Mouse (Mus musculus) gastrocnemius, postnatal 14 days (tissue): ENCODE data around the gene Klhl36. TPM values are rescaled to one million over a fixed set of nuclear protein-coding genes. Genes with fewer than 3 reads are reported as not detected.

Experiments
- DNase-seq: peaks from one replicate; pipeline ENCODE4 v3.0.0; 2021; ENCODE audit warnings: mixed read lengths
- intact Hi-C: fragments of 180-260 bp; cut with DNase I; formaldehyde crosslinking; loops from one replicate; pipeline ENCODE4 v1.15.1; 2025; ENCODE audit warnings: low total_unique reads
- total RNA-seq, 2 experiments: library from RNA; stranded (reverse); gene quantifications; 2 replicates each; pipeline ENCODE4 v1.2.3; 2021

The Klhl36 gene
- total RNA-seq, 2 experiments from 2014 or later: 2.2 to 2.7 TPM

DNA sequence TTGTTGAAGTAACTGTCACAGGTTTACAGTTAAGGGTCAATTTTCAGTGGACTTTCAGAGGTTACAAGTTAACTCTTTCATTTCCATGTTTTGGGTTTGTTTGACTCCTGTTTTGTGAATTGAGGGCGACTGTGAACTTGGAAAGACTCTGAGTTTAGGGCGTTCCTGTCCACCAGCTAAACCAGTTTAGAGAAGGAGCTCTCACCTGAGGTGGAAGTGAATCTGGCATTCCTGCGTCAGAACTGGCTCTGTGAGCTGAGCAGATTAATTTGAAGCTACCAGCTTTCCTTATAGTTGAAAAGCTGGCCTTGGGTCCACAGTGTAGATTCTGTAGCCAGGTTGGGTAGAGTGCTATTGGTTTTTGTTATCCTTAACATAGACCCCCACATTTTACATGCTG is 51.1 kb downstream of the Klhl36 start:
- intact Hi-C loops: no loop called here
- no peak for DNase-seq

DNA sequence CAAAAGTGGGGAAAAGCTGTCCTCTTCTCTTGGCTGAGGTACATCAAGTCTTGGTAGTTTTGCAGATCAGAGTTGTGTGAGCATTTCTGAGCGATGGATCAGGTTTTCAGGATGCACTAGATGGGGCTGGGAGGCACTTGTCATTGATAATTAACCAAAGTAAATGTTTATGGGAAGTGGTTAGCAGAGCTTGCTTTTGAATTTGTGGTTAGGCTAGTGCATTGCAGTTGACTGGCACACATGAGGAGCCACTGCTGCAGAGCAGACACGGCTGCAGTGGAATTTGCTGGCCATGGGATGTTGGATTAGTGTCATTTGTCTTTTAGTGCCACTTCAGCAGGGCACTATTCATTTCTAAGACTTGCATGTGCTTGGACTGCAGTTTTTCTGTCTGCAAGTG is 52.1 kb downstream of the Klhl36 start:
- DNase-seq: no peak
- intact Hi-C loops: no loop called here

DNA sequence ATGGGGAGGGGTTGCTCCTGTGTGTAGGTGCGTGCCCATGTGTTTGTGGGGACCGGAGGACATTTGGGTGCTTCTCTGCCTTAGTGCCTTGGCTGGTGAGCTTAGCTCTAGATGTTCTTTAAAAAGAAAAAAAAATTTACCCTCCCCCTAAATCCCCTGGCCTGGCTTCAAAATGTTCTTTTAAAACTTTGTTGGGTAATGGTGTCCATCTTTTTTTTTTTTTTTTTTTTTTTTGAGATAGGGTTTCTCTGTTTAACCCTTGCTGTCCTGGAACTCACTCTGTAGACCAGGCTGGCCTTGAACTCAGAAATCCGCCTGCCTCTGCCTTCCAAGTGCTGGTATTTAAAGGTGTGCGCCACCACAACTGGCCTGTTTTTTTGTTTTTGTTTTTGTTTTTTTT is 53.2 kb downstream of the Klhl36 start:
- intact Hi-C loops: no loop called here

DNA sequence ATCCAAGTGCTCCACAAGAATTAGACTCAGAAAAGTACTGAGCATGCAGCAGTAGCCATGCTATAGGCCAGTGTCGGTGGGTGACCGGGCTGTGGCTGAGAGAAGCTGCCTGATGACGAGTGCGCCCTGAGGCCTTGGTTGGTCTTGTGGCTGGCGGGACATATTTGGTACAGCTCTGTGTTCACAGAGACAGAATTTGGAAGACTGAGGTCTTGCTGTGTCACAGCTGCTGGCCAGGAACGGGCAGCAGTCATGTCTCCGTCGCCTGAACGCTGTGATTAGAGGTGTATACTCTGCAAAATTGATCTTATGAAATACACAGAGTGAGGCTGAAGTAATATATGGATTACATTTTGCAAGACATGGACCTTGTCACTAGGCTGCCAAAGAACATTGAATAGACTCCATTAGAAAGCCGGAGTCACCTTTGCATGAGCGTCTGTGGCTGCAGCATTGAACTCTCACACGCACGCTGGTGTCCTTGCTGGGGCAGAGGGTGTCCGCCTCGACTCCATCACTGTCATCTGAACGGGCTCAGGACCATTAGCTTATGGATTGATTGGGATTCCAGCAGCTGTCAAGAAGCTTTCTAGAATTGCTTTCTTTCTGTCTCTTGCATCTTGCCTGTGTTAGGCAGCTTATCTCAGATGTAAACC is 54.3 kb downstream of the Klhl36 start:
- intact Hi-C loops: no loop called here
- no peak for DNase-seq

More for the DNA sequence above, 53.2 kb downstream of the Klhl36 start:
- DNase-seq: no peak

DNA sequence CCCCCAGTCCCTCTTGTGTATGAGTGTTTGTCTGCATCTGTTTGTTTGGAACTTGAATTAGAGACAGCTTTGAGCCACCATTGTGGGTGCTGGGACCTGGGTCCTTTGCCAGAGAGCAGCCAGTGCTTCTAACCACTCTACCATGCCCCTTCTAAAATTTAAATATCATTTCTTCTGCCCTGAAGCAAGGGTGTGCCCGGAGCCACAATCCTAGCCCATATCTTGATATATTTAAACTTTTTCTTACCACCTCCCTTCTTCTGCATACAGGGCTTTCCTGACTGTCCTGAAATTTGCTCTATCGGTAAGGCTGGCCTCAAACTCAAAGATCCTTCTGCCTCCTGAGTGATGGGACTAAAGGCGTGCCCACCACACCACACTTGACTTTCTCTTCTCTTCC is 55.3 kb downstream of the Klhl36 start:
- intact Hi-C loops: no loop called here
- no peak for DNase-seq

DNA sequence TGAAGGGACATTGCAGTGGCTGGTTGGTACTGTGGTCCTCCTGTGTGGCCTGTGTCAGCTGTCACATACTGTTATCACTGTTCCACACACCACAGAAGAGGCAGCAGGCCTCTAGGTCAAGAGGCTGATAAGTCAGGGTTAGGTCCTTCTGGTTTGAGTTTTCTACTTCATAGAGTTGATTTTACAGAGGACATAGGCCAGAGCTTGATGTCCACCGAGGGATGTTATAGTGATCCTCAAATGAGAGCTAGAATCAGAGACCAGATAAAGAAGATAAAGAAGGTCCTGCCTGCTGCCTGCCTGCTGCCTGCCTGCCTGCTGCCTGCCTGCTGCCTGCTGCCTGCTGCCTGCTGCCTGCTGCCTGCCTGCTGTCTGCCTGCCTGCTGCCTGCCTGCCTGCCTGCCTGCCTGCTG is 56.1 kb downstream of the Klhl36 start:
- DNase-seq: no peak
- intact Hi-C loops: no loop called here

DNA sequence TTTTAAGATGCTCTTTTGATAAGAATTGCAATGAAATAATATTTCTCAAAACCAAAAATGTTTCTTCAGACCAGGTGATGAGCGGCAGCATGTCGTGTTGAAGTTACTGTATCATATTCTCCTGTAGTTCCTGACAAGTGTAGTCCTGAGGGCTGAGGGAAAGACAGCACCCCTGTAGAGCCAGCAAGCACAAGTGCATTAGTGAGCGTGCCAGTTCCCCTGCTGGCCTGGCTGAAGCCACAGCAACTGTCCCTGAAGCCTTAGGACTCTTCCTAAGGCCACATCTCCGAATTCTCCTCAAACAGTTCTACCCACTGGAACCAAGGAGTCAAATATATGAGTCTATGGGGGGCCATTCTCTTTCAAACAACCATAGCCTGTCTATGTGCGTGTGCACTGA is 61.2 kb downstream of the Klhl36 start:
- intact Hi-C loops: loop anchor here (10.0 kb wide), 1 partner anchor 78 kb away; the partner anchor contains the start of gene Cotl1
- no peak for DNase-seq

DNA sequence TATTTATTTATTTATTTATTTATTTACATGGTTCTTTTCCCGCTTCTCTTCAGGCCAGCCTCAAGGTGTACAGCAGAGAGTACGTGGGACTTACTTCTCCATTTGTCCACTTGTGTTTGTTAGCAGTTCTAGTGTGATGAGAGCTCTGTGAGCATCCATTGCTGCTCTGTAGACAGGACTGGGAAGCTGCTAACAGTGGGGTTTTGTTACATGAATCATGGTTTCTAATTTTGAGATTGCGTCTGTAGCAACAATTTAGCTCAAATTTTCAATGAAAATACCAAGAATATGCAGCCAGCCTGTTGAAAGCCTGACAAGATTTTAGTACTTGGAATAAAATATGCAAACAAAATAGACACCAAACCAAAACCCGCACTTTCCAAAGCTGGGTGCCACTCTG is 63.4 kb downstream of the Klhl36 start:
- intact Hi-C loops: loop anchor here (5.0 to 10.0 kb wide), 2 partner anchors 81 to 143 kb away; partner anchors contain the start of gene Cotl1
- DNase-seq: no peak

DNA sequence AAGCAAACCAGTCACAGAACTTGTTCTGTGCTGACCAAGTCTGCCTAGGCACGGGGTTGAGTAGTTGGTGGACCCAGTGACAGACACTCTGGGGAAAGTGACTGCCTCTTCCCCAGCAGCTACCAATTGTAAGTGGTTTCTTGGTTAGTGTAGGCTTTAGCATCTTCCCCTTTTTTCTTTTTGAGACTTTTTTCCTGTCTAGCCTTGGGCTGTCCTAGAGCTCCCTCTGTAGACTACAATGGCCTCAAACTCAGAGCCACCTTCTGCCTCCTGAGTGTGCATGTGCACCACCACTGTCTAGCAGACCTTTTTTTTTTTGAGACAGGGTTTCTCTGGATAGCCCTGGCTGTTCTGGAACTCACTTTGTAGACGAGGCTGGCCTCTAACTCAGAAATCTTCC is 64.4 kb downstream of the Klhl36 start:
- intact Hi-C loops: loop anchor here (5.0 to 10.0 kb wide), 2 partner anchors 82 to 144 kb away; partner anchors contain the start of gene Cotl1
- no peak for DNase-seq

Other genes starting within 250 kb of the Klhl36 start
- not detected for gene Adad2, start 249.5 kb upstream of the Klhl36 start, total RNA-seq
- 1 to 10 TPM; 1.6 to 4.4 TPM for gene Kcng4, start 226.6 kb upstream of the Klhl36 start, total RNA-seq
- gene Wfdc1, start 195.9 kb upstream of the Klhl36 start, total RNA-seq: 10 to 100 TPM; 65.6 to 68.3 TPM
- under 1 TPM in 1 of 2 experiments, not detected in 1; 0.12 TPM for gene Atp2c2, start 162.3 kb upstream of the Klhl36 start, total RNA-seq
- 1 to 10 TPM; 4.1 to 4.3 TPM for gene Tldc1, start 83.8 kb upstream of the Klhl36 start, total RNA-seq
- gene Cotl1, start 21.7 kb upstream of the Klhl36 start, total RNA-seq: 10 to 100 TPM; 18.3 to 24.5 TPM
- gene Usp10, start 48.1 kb downstream of the Klhl36 start, total RNA-seq: 10 to 100 TPM; 41.1 to 49.5 TPM
- gene Gm20388, start 48.6 kb downstream of the Klhl36 start, total RNA-seq: 1 to 10 TPM; 5.6 to 6.0 TPM
- gene Crispld2, start 130.2 kb downstream of the Klhl36 start, total RNA-seq: 1 to 10 TPM; 5.7 to 5.9 TPM
- 10 to 100 TPM; 21.0 to 21.2 TPM for gene Zdhhc7, start 239.2 kb downstream of the Klhl36 start, total RNA-seq